Mouse (Mus musculus): ENCODE data around the gene Slfn2.
"Not testable (repeated sequence)": the region's sequence is repeated elsewhere in the genome, so short reads cannot be mapped to it uniquely, and the experiment has no call there.

The Slfn2 gene

GRCm38 (mm10) chr11:83064946-83065345 lies at the start of gene Slfn2:
Gene Slfn2 (plus strand): TSS chr11:83065112.
- DNase-seq, result no peak

GRCm38 (mm10) chr11:83016093-83016492 lies 48.8 kb upstream of the Slfn2 start:
- no peak for DNase-seq

GRCm38 (mm10) chr11:83019561-83020519 lies 45.1 kb upstream of the Slfn2 start:
- DNase-seq, result not testable (repeated sequence)

GRCm38 (mm10) chr11:83020621-83021020 lies 44.3 kb upstream of the Slfn2 start, which contains the start of gene Slfn8:
Gene Slfn8 (minus strand): TSS chr11:83020810.
- DNase-seq, result no peak

- not testable (repeated sequence) for DNase-seq
Measured at GRCm38 (mm10) chr11:83038686-83039085, 26.2 kb upstream of the Slfn2 start.

- no peak for DNase-seq
Measured at GRCm38 (mm10) chr11:83039156-83039555, 25.8 kb upstream of the Slfn2 start.

GRCm38 (mm10) chr11:83039796-83040195 lies 25.1 kb upstream of the Slfn2 start:
- DNase-seq, result no peak

GRCm38 (mm10) chr11:83040325-83040724 lies 24.6 kb upstream of the Slfn2 start:
- no peak for DNase-seq

GRCm38 (mm10) chr11:83041000-83041399 lies 23.9 kb upstream of the Slfn2 start:
- no peak for DNase-seq

- no peak for DNase-seq
Measured at GRCm38 (mm10) chr11:83043891-83044290, 21.0 kb upstream of the Slfn2 start.

- DNase-seq, result no peak
Measured at GRCm38 (mm10) chr11:83045642-83046041, 19.3 kb upstream of the Slfn2 start.

- peak; percentile 23 to 26 for DNase-seq
Measured at GRCm38 (mm10) chr11:83057863-83058262, 7.0 kb upstream of the Slfn2 start.

GRCm38 (mm10) chr11:83060412-83061020 lies 4.4 kb upstream of the Slfn2 start:
- DNase-seq, result no peak

GRCm38 (mm10) chr11:83061806-83062205 lies 3.1 kb upstream of the Slfn2 start:
- DNase-seq, result no peak

GRCm38 (mm10) chr11:83063126-83063525 lies 1.8 kb upstream of the Slfn2 start:
- no peak for DNase-seq

GRCm38 (mm10) chr11:83063941-83064349 lies 967 bp upstream of the Slfn2 start:
- no peak for DNase-seq

GRCm38 (mm10) chr11:83065441-83066344 lies 781 bp downstream of the Slfn2 start:
- DNase-seq, result no peak

- no peak for DNase-seq
Measured at GRCm38 (mm10) chr11:83066640-83067531, 2.0 kb downstream of the Slfn2 start.

GRCm38 (mm10) chr11:83067982-83068694 lies 3.2 kb downstream of the Slfn2 start:
- no peak for DNase-seq

- DNase-seq, result no peak
Measured at GRCm38 (mm10) chr11:83070321-83070970, 5.5 kb downstream of the Slfn2 start.

Measured in cerebellum, postnatal 36 days (tissue).